Mouse (Mus musculus) erythroblast, embryonic 14.5 days (primary cell): ENCODE results near the gene Exoc7.

Source experiments
- GATA1 ChIP-seq: IDR thresholded peaks from 2 replicates; pipeline ENCODE4 v1.6.1; 2012; ENCODE audit warnings: low read length, inconsistent platforms, mixed read lengths
- TAL1 ChIP-seq: IDR thresholded peaks from 3 replicates; pipeline ENCODE4 v1.6.1; 2012; ENCODE audit warnings: low read length, inconsistent platforms, mixed read lengths

DNA sequence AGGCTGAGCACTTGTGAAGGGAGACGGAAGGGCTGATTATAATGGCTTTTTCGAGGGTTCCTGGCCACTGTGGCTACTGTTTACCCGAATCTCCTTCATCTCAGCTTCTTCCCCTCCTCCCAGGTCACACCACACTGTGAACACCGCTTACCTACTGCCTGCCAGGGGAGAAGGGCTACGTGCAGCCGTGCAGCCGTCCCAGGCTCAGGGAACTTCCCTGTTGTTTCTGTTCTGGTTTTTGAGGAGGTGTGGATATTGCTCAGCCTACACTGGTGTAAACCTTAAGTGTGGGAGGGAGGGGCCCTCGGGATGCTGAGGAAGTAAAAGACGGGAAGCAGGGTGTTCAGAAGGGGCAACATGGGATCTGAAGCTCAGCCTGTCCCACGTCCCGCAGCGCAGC is 30.0 kb upstream of the Exoc7 start:
- TF ChIP-seq GATA1, result no peak
- no peak for TF ChIP-seq TAL1
